Mouse (Mus musculus): ENCODE results near the gene Spaca4. TPM values are rescaled to one million over a fixed set of nuclear protein-coding genes. Genes with fewer than 3 reads are reported as not detected.

The Spaca4 gene
- polyA plus RNA-seq, 2 experiments, result not detected

DNA sequence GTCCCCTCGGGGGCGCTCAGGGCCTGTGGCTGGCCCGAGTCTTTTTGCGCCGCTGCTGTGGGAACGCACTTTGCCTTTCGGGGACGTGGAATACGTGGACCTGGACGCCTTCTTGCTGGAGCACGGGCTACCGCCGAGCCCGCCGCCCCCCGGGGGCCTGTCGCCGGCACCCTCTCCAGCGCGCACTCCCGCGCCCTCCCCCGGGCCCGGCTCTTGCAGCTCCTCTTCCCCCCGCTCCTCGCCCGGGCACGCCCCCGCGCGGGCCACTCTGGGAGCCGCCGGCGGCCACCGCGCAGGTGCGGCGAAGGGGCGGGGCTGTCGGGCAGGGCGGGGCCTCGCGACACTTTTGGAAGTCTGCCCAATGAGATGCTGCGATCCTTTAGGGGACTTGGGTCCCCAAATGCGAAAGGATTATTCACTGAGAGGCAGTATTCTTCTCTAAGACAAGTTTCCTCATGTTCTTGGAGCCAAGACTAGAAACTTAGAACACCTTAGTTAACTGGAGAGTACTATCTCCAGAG, 18.8 kb downstream of the Spaca4 start:
- TF ChIP-seq POLR2A (IDR thresholded peaks at IDR 0.05; ENCODE audit: borderline replicate concordance, extremely low read depth, insufficient read depth, insufficient read length), result no peak
- Histone ChIP-seq H3K9ac (ENCODE audit: low read depth, low read length, severe bottlenecking) (peak overlapping the region; percentile 60), H3K27me3 (ENCODE audit: control insufficient read depth, insufficient read depth, low read length) (no peaks in the 10 kb centered on the region), H3K4me2 (replicated peaks; ENCODE audit: low read depth, low read length, severe bottlenecking) (peak overlapping the region; percentile 88), H3K27ac (replicated peaks; ENCODE audit: low read depth, low read length) (peak overlapping the region; percentile 74), H3K9me3 (ENCODE audit: control insufficient read depth, low read length) (no peaks in the 10 kb centered on the region), H3K36me3 (ENCODE audit: control insufficient read depth, insufficient read depth, low read length) (peaks cover 27% of the 10 kb centered on the region), H3K4me1 (ENCODE audit: control insufficient read depth, insufficient read depth, low read length) (peaks cover 29% of the 10 kb centered on the region), H3K4me3 (replicated peaks; ENCODE audit: low read length) (peak overlapping the region; percentile 63)
- ATAC-seq (ENCODE audit: low FRiP score, low read depth), result no peak
- DNase-seq (ENCODE audit: low spot score), result peak; percentile 58
- WGBS, result 0% methylated on average over 31 of the region's 45 CpGs

- Histone ChIP-seq H3K9me3 (ENCODE audit: control insufficient read depth, low read length) (no peaks in the 10 kb centered on the region), H3K27ac (replicated peaks; ENCODE audit: low read depth, low read length) (peak overlapping the region; percentile 79; the same call in 1 of the 2 replicates), H3K9ac (ENCODE audit: low read depth, low read length, severe bottlenecking) (peak overlapping the region; percentile 44; the same call in 1 of the 2 replicates), H3K4me1 (ENCODE audit: control insufficient read depth, insufficient read depth, low read length) (peaks cover 35% of the 10 kb centered on the region), H3K27me3 (ENCODE audit: control insufficient read depth, insufficient read depth, low read length) (no peaks in the 10 kb centered on the region), H3K4me3 (replicated peaks; ENCODE audit: low read length) (peak overlapping the region; percentile 63), H3K36me3 (ENCODE audit: control insufficient read depth, insufficient read depth, low read length) (peaks cover 18% of the 10 kb centered on the region), H3K4me2 (replicated peaks; ENCODE audit: low read depth, low read length, severe bottlenecking) (peak overlapping the region; percentile 88)
- ATAC-seq (ENCODE audit: low FRiP score, low read depth) (no peak), DNase-seq (ENCODE audit: low spot score) (peak; percentile 52)
- WGBS, result 1% methylated on average over 7 of the region's 7 CpGs
- TF ChIP-seq POLR2A (IDR thresholded peaks at IDR 0.05; ENCODE audit: borderline replicate concordance, extremely low read depth, insufficient read depth, insufficient read length), result no peak
Measured at GRCm38 (mm10) chr7:45705873-45706281, 19.7 kb downstream of the Spaca4 start.

DNA sequence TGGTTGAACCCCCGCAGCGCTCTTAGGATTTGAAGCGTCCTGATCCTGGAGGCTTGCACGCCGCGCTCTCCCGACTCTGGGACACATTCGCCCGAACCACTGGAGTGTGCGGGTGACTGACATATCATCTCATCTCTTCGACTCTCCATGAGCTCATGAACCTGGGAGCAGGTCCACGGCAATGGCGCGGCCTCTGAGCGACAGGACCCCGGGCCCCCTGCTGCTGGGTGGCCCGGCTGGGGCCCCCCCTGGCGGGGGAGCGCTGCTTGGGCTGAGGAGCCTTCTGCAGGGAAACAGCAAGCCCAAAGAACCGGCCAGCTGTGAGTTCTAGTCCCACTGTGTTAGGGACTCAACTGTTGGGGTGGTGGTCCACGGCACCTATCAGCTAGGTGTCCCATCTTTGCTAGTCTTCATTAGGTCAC, 20.2 kb downstream of the Spaca4 start:
- Histone ChIP-seq H3K4me1 (ENCODE audit: control insufficient read depth, insufficient read depth, low read length) (peaks cover 37% of the 10 kb centered on the region), H3K36me3 (ENCODE audit: control insufficient read depth, insufficient read depth, low read length) (peaks cover 14% of the 10 kb centered on the region), H3K9me3 (ENCODE audit: control insufficient read depth, low read length) (no peaks in the 10 kb centered on the region), H3K9ac (ENCODE audit: low read depth, low read length, severe bottlenecking) (peak overlapping the region; percentile 44; the same call in 1 of the 2 replicates), H3K4me2 (replicated peaks; ENCODE audit: low read depth, low read length, severe bottlenecking) (peak overlapping the region; percentile 88), H3K27ac (replicated peaks; ENCODE audit: low read depth, low read length) (peak overlapping the region; percentile 79), H3K4me3 (replicated peaks; ENCODE audit: low read length) (peak overlapping the region; percentile 63), H3K27me3 (ENCODE audit: control insufficient read depth, insufficient read depth, low read length) (0 out of 2 replicates have a peak, but pooled peaks cover 2% of the 10 kb centered on the region)
- peak; percentile 20 for DNase-seq (ENCODE audit: low spot score)
- WGBS, result 2% methylated on average over 21 of the region's 21 CpGs
- TF ChIP-seq POLR2A (IDR thresholded peaks at IDR 0.05; ENCODE audit: borderline replicate concordance, extremely low read depth, insufficient read depth, insufficient read length), result no peak
- no peak for ATAC-seq (ENCODE audit: low FRiP score, low read depth)

DNA sequence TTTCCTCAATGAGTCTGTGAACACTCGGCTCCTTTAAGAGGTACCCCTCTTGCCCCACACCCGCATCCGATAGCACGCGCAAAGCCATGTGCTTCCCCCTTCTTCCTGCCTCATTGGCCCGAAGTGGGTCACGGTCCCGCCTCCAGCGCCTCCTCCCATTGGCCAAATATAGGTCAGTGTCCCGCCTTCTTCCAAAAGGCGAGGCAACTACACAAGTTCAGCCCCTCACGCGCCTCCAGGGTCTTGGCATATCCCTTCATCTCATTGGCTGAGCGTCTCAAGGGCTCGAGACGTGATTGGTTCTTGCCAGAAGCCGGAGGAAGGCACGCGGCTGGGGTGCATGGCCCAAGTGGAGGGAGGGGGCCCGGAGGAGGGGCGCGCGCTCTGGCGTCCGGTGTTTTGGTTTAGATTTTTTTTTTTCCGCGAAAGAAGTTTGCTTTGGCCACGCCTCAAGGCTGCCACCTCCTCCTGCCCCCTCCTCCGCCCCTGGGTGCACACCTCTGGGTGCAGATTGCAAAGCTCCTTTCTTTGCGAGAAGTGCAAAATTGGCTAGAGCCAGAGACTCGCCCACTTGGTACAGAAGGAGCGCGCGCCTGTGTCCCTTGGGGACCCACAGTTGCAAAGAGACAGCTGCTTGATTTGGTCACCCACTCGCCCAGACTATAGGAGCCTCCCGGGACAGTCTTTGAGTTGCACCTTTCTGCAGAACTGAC, 20.7 kb downstream of the Spaca4 start, which contains the start of gene Dbp:
Gene Dbp, plus strand, starts transcription at position 359 of the 713 bp plus-strand sequence.
- H3K4me1 ChIP-seq (ENCODE audit: control insufficient read depth, insufficient read depth, low read length), result peaks cover 42% of the 10 kb centered on the region
- peak within 1 kb of the TSS; percentile 49 for H3K9ac ChIP-seq (ENCODE audit: low read depth, low read length, severe bottlenecking)
- TF ChIP-seq POLR2A (IDR thresholded peaks at IDR 0.05; ENCODE audit: borderline replicate concordance, extremely low read depth, insufficient read depth, insufficient read length), result no peak
- peak within 1 kb of the TSS; percentile 88 for H3K4me2 ChIP-seq (replicated peaks; ENCODE audit: low read depth, low read length, severe bottlenecking)
- peaks cover 9% of the 10 kb centered on the region for H3K36me3 ChIP-seq (ENCODE audit: control insufficient read depth, insufficient read depth, low read length)
- peak within 1 kb of the TSS; percentile 79 for H3K27ac ChIP-seq (replicated peaks; ENCODE audit: low read depth, low read length)
- ATAC-seq (ENCODE audit: low FRiP score, low read depth) (peak; percentile 91), DNase-seq (ENCODE audit: low spot score) (peak; percentile 99)
- H3K27me3 ChIP-seq (ENCODE audit: control insufficient read depth, insufficient read depth, low read length), result peaks cover 8% of the 10 kb centered on the region; the same call in 1 of the 2 replicates
- WGBS, result under 1% methylated on average over 35 of the region's 36 CpGs
- H3K4me3 ChIP-seq (replicated peaks; ENCODE audit: low read length), result peak within 1 kb of the TSS; percentile 63
- H3K9me3 ChIP-seq (ENCODE audit: control insufficient read depth, low read length), result no peaks in the 10 kb centered on the region

DNA sequence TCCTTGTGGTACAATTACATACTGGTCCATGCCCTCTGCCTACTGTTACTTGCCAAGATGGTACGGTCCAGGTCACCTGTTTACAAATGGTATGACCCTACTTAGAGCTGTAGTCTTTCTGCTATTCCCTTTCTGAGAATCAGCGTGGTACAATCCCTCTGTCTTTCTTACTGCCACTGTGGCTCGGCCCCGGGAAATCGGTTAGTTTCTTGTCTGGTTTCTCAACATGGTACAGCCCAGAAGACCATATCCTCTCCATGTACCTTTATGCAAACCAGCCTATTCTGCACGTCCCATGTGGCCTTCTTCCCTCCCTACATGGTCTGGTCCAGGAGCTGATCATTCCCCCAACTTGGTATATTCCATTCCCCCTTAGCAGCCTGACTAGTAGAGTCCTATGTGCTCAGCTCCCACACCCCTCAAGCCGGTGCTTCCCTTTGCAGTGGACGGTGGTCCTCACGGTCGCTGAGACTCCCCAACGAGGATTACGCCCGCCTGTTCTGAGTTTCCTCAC, 21.5 kb downstream of the Spaca4 start:
- ATAC-seq (ENCODE audit: low FRiP score, low read depth) (peak; percentile 27; the same call in 1 of the 2 replicates), DNase-seq (ENCODE audit: low spot score) (peak; percentile 79)
- peaks cover 3% of the 10 kb centered on the region for H3K36me3 ChIP-seq (ENCODE audit: control insufficient read depth, insufficient read depth, low read length)
- H3K4me3 ChIP-seq (replicated peaks; ENCODE audit: low read length), result peak overlapping the region; percentile 63
- H3K9me3 ChIP-seq (ENCODE audit: control insufficient read depth, low read length), result no peaks in the 10 kb centered on the region
- peak overlapping the region; percentile 49 for H3K9ac ChIP-seq (ENCODE audit: low read depth, low read length, severe bottlenecking)
- peaks cover 44% of the 10 kb centered on the region for H3K4me1 ChIP-seq (ENCODE audit: control insufficient read depth, insufficient read depth, low read length)
- H3K27me3 ChIP-seq (ENCODE audit: control insufficient read depth, insufficient read depth, low read length), result peaks cover 15% of the 10 kb centered on the region; the same call in 1 of the 2 replicates
- peak overlapping the region; percentile 88 for H3K4me2 ChIP-seq (replicated peaks; ENCODE audit: low read depth, low read length, severe bottlenecking)
- no peak for TF ChIP-seq POLR2A (IDR thresholded peaks at IDR 0.05; ENCODE audit: borderline replicate concordance, extremely low read depth, insufficient read depth, insufficient read length)
- WGBS, result under 1% methylated on average over 13 of the region's 13 CpGs
- peak overlapping the region; percentile 67 for H3K27ac ChIP-seq (replicated peaks; ENCODE audit: low read depth, low read length)
